Mouse (Mus musculus): Measurements from ENCODE around the gene Ikzf2. TPM values are rescaled to one million over a fixed set of nuclear protein-coding genes. Genes with fewer than 3 reads are reported as not detected.
A peak's percentile ranks its signal among the peaks of the same experiment; 100 is the strongest.

Gene Ikzf2
- polyA plus RNA-seq, 1 experiment from 2014 or later: 0.39 TPM

GRCm38 (mm10) chr1:69599074-69599772 lies 87.8 kb downstream of the Ikzf2 start:
- H3K9ac ChIP-seq (ENCODE audit: low read depth, low read length): no peak overlapping the region
- 75% methylated on average over 12 of the region's 12 CpGs for WGBS (ENCODE audit: insufficient replicate concordance)
- ATAC-seq (ENCODE audit: low read depth): no peak

GRCm38 (mm10) chr1:69591889-69592288 lies 95.2 kb downstream of the Ikzf2 start:
- no peak for ATAC-seq (ENCODE audit: low read depth)
- no peak overlapping the region for H3K4me2 ChIP-seq (ENCODE audit: low read depth, low read length)
- WGBS (ENCODE audit: insufficient replicate concordance): 55% methylated on average over 6 of the region's 6 CpGs

More at GRCm38 (mm10) chr1:69599074-69599772, 87.8 kb downstream of the Ikzf2 start:
- Histone ChIP-seq H3K27me3 (ENCODE audit: control insufficient read depth, insufficient read depth, low read depth, low read length) (no peaks in the 10 kb centered on the region), H3K9me3 (replicated peaks; ENCODE audit: control insufficient read depth, low read length) (no peaks in the 10 kb centered on the region), H3K4me1 (ENCODE audit: control insufficient read depth, low read depth, low read length) (no peaks in the 10 kb centered on the region), H3K4me2 (ENCODE audit: low read depth, low read length) (no peak overlapping the region), H3K4me3 (ENCODE audit: low read depth, low read length) (no peak overlapping the region), H3K27ac (ENCODE audit: low read length) (no peak overlapping the region), H3K36me3 (ENCODE audit: control insufficient read depth, insufficient read depth) (no peaks in the 10 kb centered on the region)

GRCm38 (mm10) chr1:69591328-69591801 lies 95.7 kb downstream of the Ikzf2 start:
- H3K4me3 ChIP-seq (ENCODE audit: low read depth, low read length): no peak overlapping the region
- H3K4me2 ChIP-seq (ENCODE audit: low read depth, low read length): no peak overlapping the region
- WGBS (ENCODE audit: insufficient replicate concordance): 49% methylated on average over 7 of the region's 7 CpGs
- no peak overlapping the region for H3K27ac ChIP-seq (ENCODE audit: low read length)
- ATAC-seq (ENCODE audit: low read depth): no peak
- no peaks in the 10 kb centered on the region for H3K36me3 ChIP-seq (ENCODE audit: control insufficient read depth, insufficient read depth)
- H3K9me3 ChIP-seq (replicated peaks; ENCODE audit: control insufficient read depth, low read length): no peaks in the 10 kb centered on the region
- H3K4me1 ChIP-seq (ENCODE audit: control insufficient read depth, low read depth, low read length): no peaks in the 10 kb centered on the region
- H3K27me3 ChIP-seq (ENCODE audit: control insufficient read depth, insufficient read depth, low read depth, low read length): no peaks in the 10 kb centered on the region
- no peak overlapping the region for H3K9ac ChIP-seq (ENCODE audit: low read depth, low read length)

More at GRCm38 (mm10) chr1:69591889-69592288, 95.2 kb downstream of the Ikzf2 start:
- Histone ChIP-seq H3K36me3 (ENCODE audit: control insufficient read depth, insufficient read depth) (no peaks in the 10 kb centered on the region), H3K4me1 (ENCODE audit: control insufficient read depth, low read depth, low read length) (no peaks in the 10 kb centered on the region), H3K9ac (ENCODE audit: low read depth, low read length) (no peak overlapping the region), H3K27ac (ENCODE audit: low read length) (no peak overlapping the region), H3K4me3 (ENCODE audit: low read depth, low read length) (no peak overlapping the region), H3K27me3 (ENCODE audit: control insufficient read depth, insufficient read depth, low read depth, low read length) (no peaks in the 10 kb centered on the region), H3K9me3 (replicated peaks; ENCODE audit: control insufficient read depth, low read length) (no peaks in the 10 kb centered on the region)

GRCm38 (mm10) chr1:69585546-69585945 lies 101.5 kb downstream of the Ikzf2 start:
- Histone ChIP-seq H3K36me3 (ENCODE audit: control insufficient read depth, insufficient read depth) (no peaks in the 10 kb centered on the region), H3K9ac (ENCODE audit: low read depth, low read length) (no peak overlapping the region), H3K9me3 (replicated peaks; ENCODE audit: control insufficient read depth, low read length) (no peaks in the 10 kb centered on the region), H3K4me3 (ENCODE audit: low read depth, low read length) (no peak overlapping the region), H3K27me3 (ENCODE audit: control insufficient read depth, insufficient read depth, low read depth, low read length) (no peaks in the 10 kb centered on the region), H3K27ac (ENCODE audit: low read length) (no peak overlapping the region), H3K4me1 (ENCODE audit: control insufficient read depth, low read depth, low read length) (no peaks in the 10 kb centered on the region), H3K4me2 (ENCODE audit: low read depth, low read length) (no peak overlapping the region)
- ATAC-seq (ENCODE audit: low read depth): no peak
- 51% methylated on average over 2 of the region's 2 CpGs for WGBS (ENCODE audit: insufficient replicate concordance)

GRCm38 (mm10) chr1:69583932-69584659 lies 102.9 kb downstream of the Ikzf2 start:
- no peaks in the 10 kb centered on the region for H3K9me3 ChIP-seq (replicated peaks; ENCODE audit: control insufficient read depth, low read length)
- no peak overlapping the region for H3K27ac ChIP-seq (ENCODE audit: low read length)
- H3K9ac ChIP-seq (ENCODE audit: low read depth, low read length): no peak overlapping the region
- 64% methylated on average over 5 of the region's 5 CpGs for WGBS (ENCODE audit: insufficient replicate concordance)
- no peaks in the 10 kb centered on the region for H3K36me3 ChIP-seq (ENCODE audit: control insufficient read depth, insufficient read depth)
- H3K27me3 ChIP-seq (ENCODE audit: control insufficient read depth, insufficient read depth, low read depth, low read length): no peaks in the 10 kb centered on the region
- ATAC-seq (ENCODE audit: low read depth): peak; percentile 48
- no peaks in the 10 kb centered on the region for H3K4me1 ChIP-seq (ENCODE audit: control insufficient read depth, low read depth, low read length)
- H3K4me3 ChIP-seq (ENCODE audit: low read depth, low read length): no peak overlapping the region
- no peak overlapping the region for H3K4me2 ChIP-seq (ENCODE audit: low read depth, low read length)

- H3K4me1 ChIP-seq (ENCODE audit: control insufficient read depth, low read depth, low read length): no peaks in the 10 kb centered on the region
- no peaks in the 10 kb centered on the region for H3K36me3 ChIP-seq (ENCODE audit: control insufficient read depth, insufficient read depth)
- no peak overlapping the region for H3K27ac ChIP-seq (ENCODE audit: low read length)
- WGBS (ENCODE audit: insufficient replicate concordance): 80% methylated on average over 4 of the region's 4 CpGs
- H3K9ac ChIP-seq (ENCODE audit: low read depth, low read length): no peak overlapping the region
- no peak for ATAC-seq (ENCODE audit: low read depth)
- no peaks in the 10 kb centered on the region for H3K9me3 ChIP-seq (replicated peaks; ENCODE audit: control insufficient read depth, low read length)
- no peaks in the 10 kb centered on the region for H3K27me3 ChIP-seq (ENCODE audit: control insufficient read depth, insufficient read depth, low read depth, low read length)
- H3K4me3 ChIP-seq (ENCODE audit: low read depth, low read length): no peak overlapping the region
- H3K4me2 ChIP-seq (ENCODE audit: low read depth, low read length): no peak overlapping the region
Measured at GRCm38 (mm10) chr1:69578917-69579316, 108.1 kb downstream of the Ikzf2 start.

GRCm38 (mm10) chr1:69559443-69560090 lies 127.5 kb downstream of the Ikzf2 start:
- peak; percentile 100 for ATAC-seq (ENCODE audit: low read depth)
- Histone ChIP-seq H3K4me1 (ENCODE audit: control insufficient read depth, low read depth, low read length) (peaks cover 12% of the 10 kb centered on the region), H3K4me2 (ENCODE audit: low read depth, low read length) (peak overlapping the region; percentile 39), H3K9me3 (replicated peaks; ENCODE audit: control insufficient read depth, low read length) (no peaks in the 10 kb centered on the region), H3K4me3 (ENCODE audit: low read depth, low read length) (no peak overlapping the region), H3K9ac (ENCODE audit: low read depth, low read length) (no peak overlapping the region), H3K27me3 (ENCODE audit: control insufficient read depth, insufficient read depth, low read depth, low read length) (no peaks in the 10 kb centered on the region), H3K27ac (ENCODE audit: low read length) (peak overlapping the region; percentile 64), H3K36me3 (ENCODE audit: control insufficient read depth, insufficient read depth) (no peaks in the 10 kb centered on the region)
- 18% methylated on average over 5 of the region's 5 CpGs for WGBS (ENCODE audit: insufficient replicate concordance)

- WGBS (ENCODE audit: insufficient replicate concordance): 60% methylated on average over 5 of the region's 5 CpGs
- ATAC-seq (ENCODE audit: low read depth): no peak
- H3K4me1 ChIP-seq (ENCODE audit: control insufficient read depth, low read depth, low read length): peaks cover 12% of the 10 kb centered on the region
- H3K27ac ChIP-seq (ENCODE audit: low read length): no peak overlapping the region
- H3K4me2 ChIP-seq (ENCODE audit: low read depth, low read length): no peak overlapping the region
- H3K4me3 ChIP-seq (ENCODE audit: low read depth, low read length): no peak overlapping the region
- no peaks in the 10 kb centered on the region for H3K36me3 ChIP-seq (ENCODE audit: control insufficient read depth, insufficient read depth)
- no peaks in the 10 kb centered on the region for H3K27me3 ChIP-seq (ENCODE audit: control insufficient read depth, insufficient read depth, low read depth, low read length)
- H3K9me3 ChIP-seq (replicated peaks; ENCODE audit: control insufficient read depth, low read length): no peaks in the 10 kb centered on the region
- no peak overlapping the region for H3K9ac ChIP-seq (ENCODE audit: low read depth, low read length)
Measured at GRCm38 (mm10) chr1:69555636-69556151, 131.4 kb downstream of the Ikzf2 start.
